In the genomic region with DNA sequence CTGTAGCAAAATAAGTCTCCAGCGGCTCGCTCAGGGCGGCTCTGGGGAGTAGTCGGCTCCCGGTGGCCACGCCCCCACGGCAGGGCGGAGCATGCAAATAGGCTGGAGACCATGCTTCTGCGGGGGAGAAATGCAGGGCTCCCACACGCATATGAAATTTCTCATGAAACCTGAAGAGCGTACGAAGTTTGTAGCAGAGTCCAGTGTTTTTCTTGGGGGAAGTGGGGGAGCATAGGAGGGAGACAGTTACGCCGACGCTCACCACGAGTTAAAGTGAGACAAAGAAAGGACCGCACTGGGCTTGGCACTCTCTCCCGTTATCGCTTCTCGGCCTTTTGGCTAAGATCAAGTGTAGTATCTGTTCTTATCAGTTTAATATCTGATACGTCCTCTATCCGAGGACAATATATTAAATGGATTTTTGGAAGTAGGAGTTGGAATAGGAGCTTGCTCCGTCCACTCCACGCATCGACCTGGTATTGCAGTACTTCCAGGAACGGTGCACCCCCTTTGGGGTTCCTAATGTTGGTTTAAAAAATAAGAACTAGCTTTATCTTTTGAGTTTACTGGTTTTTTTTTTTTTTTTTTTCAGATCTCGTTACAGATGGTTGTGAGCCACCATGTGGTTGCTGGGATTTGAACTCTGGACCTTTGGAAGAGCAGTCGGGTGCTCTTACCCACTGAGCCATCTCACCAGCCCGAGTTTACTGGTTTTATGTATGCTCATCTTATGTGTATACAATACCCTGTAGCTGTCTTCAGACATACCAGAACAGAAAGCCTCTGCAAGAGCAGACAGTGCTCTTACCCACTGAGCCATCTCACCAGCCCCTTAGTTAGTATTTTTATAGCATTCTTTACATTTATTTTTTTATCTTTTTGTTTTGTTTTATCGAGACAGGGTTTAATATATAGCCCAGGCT, we compare ENCODE assay signal across 8 mouse cellular contexts. TPM values are rescaled to one million over a fixed set of nuclear protein-coding genes. Genes with fewer than 3 reads are reported as not detected.
DNase-seq lines count a peak whose midpoint lies in the region; ATAC-seq and TF ChIP-seq lines count a peak whose summit lies in the region.
"Not testable (repeated sequence)": the region's sequence is repeated elsewhere in the genome, so short reads cannot be mapped to it uniquely, and the experiment has no call there.
"Had no signal": no experiment of that assay in that cellular context is flagged by ENCODE, and none has a peak within 500 bp of the region (broad histone marks: within the 10 kb centered on the region; RNA-seq: fewer than 3 reads in every experiment).

No protein-coding gene starts in this region.

- not testable (repeated sequence) for H3K9me3 ChIP-seq in intestine, embryonic 15.5 days; limb, embryonic 12.5 days; midbrain, embryonic 12.5 days

- TF ChIP-seq CTCF in small intestine, adult 2 months (IDR thresholded peaks at IDR 0.05; ENCODE audit: extremely low read depth, insufficient read length, insufficient replicate concordance, low read depth, low read length) = not testable (repeated sequence)

- peak overlapping the region; percentile 77 for H3K27ac ChIP-seq in intestine, embryonic 15.5 days
- peak overlapping the region; percentile 50; the same call in 1 of the 2 replicates for H3K27ac ChIP-seq in limb, embryonic 12.5 days
- H3K27ac ChIP-seq in midbrain, embryonic 12.5 days (replicated peaks) = peak overlapping the region; percentile 67
- H3K27ac ChIP-seq in small intestine, adult 2 months (ENCODE audit: insufficient read depth, low read depth, low read length) = not testable (repeated sequence)

- WGBS in intestine, embryonic 15.5 days = under 1% methylated on average over 30 of the region's 30 CpGs
- WGBS in limb, embryonic 12.5 days = 2% methylated on average over 30 of the region's 30 CpGs
- WGBS in midbrain, embryonic 12.5 days = 2% methylated on average over 30 of the region's 30 CpGs
- WGBS in small intestine, adult 2 months = 1% methylated on average over 30 of the region's 30 CpGs

- H3K9ac ChIP-seq in intestine, embryonic 15.5 days; limb, embryonic 12.5 days (replicated peaks): not testable (repeated sequence)
- peak overlapping the region; percentile 11; the same call in 1 of the 2 replicates for H3K9ac ChIP-seq in midbrain, embryonic 12.5 days (replicated peaks)

- H3K4me3 ChIP-seq in intestine, embryonic 15.5 days (replicated peaks) = peak overlapping the region; percentile 22; the same call in 1 of the 2 replicates
- H3K4me3 ChIP-seq in limb, embryonic 12.5 days (replicated peaks) = peak overlapping the region; percentile 31
- H3K4me3 ChIP-seq in midbrain, embryonic 12.5 days = peak overlapping the region; percentile 40
- H3K4me3 ChIP-seq in small intestine, adult 2 months (ENCODE audit: low read depth, low read length) = peak overlapping the region; percentile 45

- not testable (repeated sequence) for H3K27me3 ChIP-seq in intestine, embryonic 15.5 days (replicated peaks); limb, embryonic 12.5 days; small intestine, adult 2 months (ENCODE audit: control insufficient read depth, insufficient read depth, low read length)
- 0 out of 2 replicates have a peak, but pooled peaks cover 10% of the 10 kb centered on the region for H3K27me3 ChIP-seq in midbrain, embryonic 12.5 days

- not testable (repeated sequence) for H3K4me1 ChIP-seq in intestine, embryonic 15.5 days (replicated peaks); limb, embryonic 12.5 days (replicated peaks); midbrain, embryonic 12.5 days; small intestine, adult 2 months (ENCODE audit: control insufficient read depth, insufficient read depth, insufficient read length, low read length)

- ATAC-seq in granulocyte monocyte progenitor cell, adult 5-6 weeks (replicated peaks; ENCODE audit: poor library complexity, severe bottlenecking) = peak; percentile 95
- ATAC-seq in intestine, embryonic 15.5 days = peak; percentile 92
- peak; percentile 66 for ATAC-seq in limb, embryonic 12.5 days (ENCODE audit: insufficient number of reproducible peaks, insufficient read depth, low FRiP score, low TSS enrichment, low read depth)
- ATAC-seq in midbrain, embryonic 12.5 days (ENCODE audit: low FRiP score, low read depth) = peak; percentile 78

- H3K36me3 ChIP-seq in intestine, embryonic 15.5 days; limb, embryonic 12.5 days; midbrain, embryonic 12.5 days; small intestine, adult 2 months (ENCODE audit: control insufficient read depth, insufficient read depth, low read length): not testable (repeated sequence)

- 0 out of 2 replicates have a peak, but pooled peaks have one; percentile 19 for TF ChIP-seq POLR2A in small intestine, adult 2 months (IDR thresholded peaks at IDR 0.05; ENCODE audit: low read depth, low read length)

- peak overlapping the region; percentile 54 for H3K4me2 ChIP-seq in intestine, embryonic 15.5 days (replicated peaks)
- peak overlapping the region; percentile 53 for H3K4me2 ChIP-seq in limb, embryonic 12.5 days
- peak overlapping the region; percentile 52 for H3K4me2 ChIP-seq in midbrain, embryonic 12.5 days (replicated peaks)

- peak; percentile 89 for DNase-seq in adrenal gland, adult 2 months
- peak; percentile 89 for DNase-seq in embryo, embryonic 10.5 days (ENCODE audit: low spot score)

RNA-seq across cellular contexts. Expression of a gene that starts 5.7 kb away (rescaled TPM):
- total RNA-seq in adrenal gland, adult 2 months (2021) = not detected
- not detected in 2 replicates for polyA plus RNA-seq in adrenal gland, adult 2 months (2012; rRNA removed)
- total RNA-seq in granulocyte monocyte progenitor cell, adult 5-6 weeks (2014; fragmentation: Nextera tagmentation) = not detected in 2 replicates
- not detected in 2 replicates for total RNA-seq in granulocyte monocyte progenitor cell, adult 5-6 weeks (2017)
- not detected in 2 replicates for polyA plus RNA-seq in intestine, embryonic 15.5 days (2015; fragmentation: Nextera tagmentation; extraction: Ambion mirVana)
- not detected in 2 replicates for polyA plus RNA-seq in limb, embryonic 12.5 days (2016; fragmentation: Nextera tagmentation; extraction: Ambion mirVana)
- polyA plus RNA-seq in midbrain, embryonic 12.5 days (2016; fragmentation: Nextera tagmentation; extraction: Ambion mirVana) = not detected in 2 replicates
- not detected in 2 replicates for polyA plus RNA-seq in small intestine, adult 2 months (2012; rRNA removed)
- total RNA-seq: left cerebral cortex, postnatal 14 days had no signal

RNA-seq across cellular contexts. Expression of a gene that starts 22.2 kb away (rescaled TPM):
- 10 to 100 TPM; 28.7 to 29.8 TPM for total RNA-seq in adrenal gland, adult 2 months (2021)
- 17.5 and 19.9 TPM in 2 replicates for polyA plus RNA-seq in adrenal gland, adult 2 months (2012; rRNA removed)
- 6.4 and 28.8 TPM in 2 replicates for total RNA-seq in granulocyte monocyte progenitor cell, adult 5-6 weeks (2014; fragmentation: Nextera tagmentation)
- 6.2 and 17.0 TPM in 2 replicates for total RNA-seq in granulocyte monocyte progenitor cell, adult 5-6 weeks (2017)
- polyA plus RNA-seq in intestine, embryonic 15.5 days (2015; fragmentation: Nextera tagmentation; extraction: Ambion mirVana) = 34.5 and 35.8 TPM in 2 replicates
- 37.0 and 37.8 TPM in 2 replicates for polyA plus RNA-seq in limb, embryonic 12.5 days (2016; fragmentation: Nextera tagmentation; extraction: Ambion mirVana)
- 41.9 and 48.9 TPM in 2 replicates for polyA plus RNA-seq in midbrain, embryonic 12.5 days (2016; fragmentation: Nextera tagmentation; extraction: Ambion mirVana)
- polyA plus RNA-seq in small intestine, adult 2 months (2012; rRNA removed) = 6.3 and 12.4 TPM in 2 replicates

RNA-seq across cellular contexts. Expression of a gene that starts 22.8 kb away (rescaled TPM):
- total RNA-seq in adrenal gland, adult 2 months (2021) = 10 to 100 TPM; 14.4 to 17.0 TPM
- 25.1 and 28.6 TPM in 2 replicates for polyA plus RNA-seq in adrenal gland, adult 2 months (2012; rRNA removed)
- total RNA-seq in granulocyte monocyte progenitor cell, adult 5-6 weeks (2014; fragmentation: Nextera tagmentation) = 4.3 and 6.3 TPM in 2 replicates
- 0.78 and 1.4 TPM in 2 replicates for total RNA-seq in granulocyte monocyte progenitor cell, adult 5-6 weeks (2017)
- polyA plus RNA-seq in intestine, embryonic 15.5 days (2015; fragmentation: Nextera tagmentation; extraction: Ambion mirVana) = 21.6 and 22.0 TPM in 2 replicates
- polyA plus RNA-seq in limb, embryonic 12.5 days (2016; fragmentation: Nextera tagmentation; extraction: Ambion mirVana) = 1.4 and 2.9 TPM in 2 replicates
- polyA plus RNA-seq in midbrain, embryonic 12.5 days (2016; fragmentation: Nextera tagmentation; extraction: Ambion mirVana) = 3.4 and 4.5 TPM in 2 replicates
- polyA plus RNA-seq in small intestine, adult 2 months (2012; rRNA removed) = 57.2 and 171 TPM in 2 replicates

RNA-seq across cellular contexts. Expression of a gene that starts 52.8 kb away (rescaled TPM):
- 100 to 1,000 TPM; 130 to 134 TPM for total RNA-seq in adrenal gland, adult 2 months (2021)
- polyA plus RNA-seq in adrenal gland, adult 2 months (2012; rRNA removed) = 121 and 141 TPM in 2 replicates
- total RNA-seq in granulocyte monocyte progenitor cell, adult 5-6 weeks (2014; fragmentation: Nextera tagmentation) = 33.2 and 45.0 TPM in 2 replicates
- total RNA-seq in granulocyte monocyte progenitor cell, adult 5-6 weeks (2017) = 38.6 and 41.4 TPM in 2 replicates
- polyA plus RNA-seq in intestine, embryonic 15.5 days (2015; fragmentation: Nextera tagmentation; extraction: Ambion mirVana) = 57.0 and 61.2 TPM in 2 replicates
- 81.6 and 83.8 TPM in 2 replicates for polyA plus RNA-seq in limb, embryonic 12.5 days (2016; fragmentation: Nextera tagmentation; extraction: Ambion mirVana)
- polyA plus RNA-seq in midbrain, embryonic 12.5 days (2016; fragmentation: Nextera tagmentation; extraction: Ambion mirVana) = 119 and 130 TPM in 2 replicates
- 47.4 and 116 TPM in 2 replicates for polyA plus RNA-seq in small intestine, adult 2 months (2012; rRNA removed)

RNA-seq across cellular contexts. Expression of a gene that starts 53.0 kb away (rescaled TPM):
- 1 to 10 TPM in 1 of 2 experiments, under 1 TPM in 1; 0.84 to 1.3 TPM for total RNA-seq in adrenal gland, adult 2 months (2021)
- polyA plus RNA-seq in adrenal gland, adult 2 months (2012; rRNA removed) = 0.11 and 0.20 TPM in 2 replicates
- 26.6 and 34.0 TPM in 2 replicates for total RNA-seq in granulocyte monocyte progenitor cell, adult 5-6 weeks (2014; fragmentation: Nextera tagmentation)
- 38.5 and 39.0 TPM in 2 replicates for total RNA-seq in granulocyte monocyte progenitor cell, adult 5-6 weeks (2017)
- polyA plus RNA-seq in intestine, embryonic 15.5 days (2015; fragmentation: Nextera tagmentation; extraction: Ambion mirVana) = 8.4 and 10.2 TPM in 2 replicates
- polyA plus RNA-seq in limb, embryonic 12.5 days (2016; fragmentation: Nextera tagmentation; extraction: Ambion mirVana) = 19.0 and 21.0 TPM in 2 replicates
- 16.1 and 21.1 TPM in 2 replicates for polyA plus RNA-seq in midbrain, embryonic 12.5 days (2016; fragmentation: Nextera tagmentation; extraction: Ambion mirVana)
- 0.24 and 1.0 TPM in 2 replicates for polyA plus RNA-seq in small intestine, adult 2 months (2012; rRNA removed)
